Mouse (Mus musculus): Measurements from ENCODE around the gene Cars2.
"Not testable (repeated sequence)": the region's sequence is repeated elsewhere in the genome, so short reads cannot be mapped to it uniquely, and the experiment has no call there.

Gene Cars2

DNA sequence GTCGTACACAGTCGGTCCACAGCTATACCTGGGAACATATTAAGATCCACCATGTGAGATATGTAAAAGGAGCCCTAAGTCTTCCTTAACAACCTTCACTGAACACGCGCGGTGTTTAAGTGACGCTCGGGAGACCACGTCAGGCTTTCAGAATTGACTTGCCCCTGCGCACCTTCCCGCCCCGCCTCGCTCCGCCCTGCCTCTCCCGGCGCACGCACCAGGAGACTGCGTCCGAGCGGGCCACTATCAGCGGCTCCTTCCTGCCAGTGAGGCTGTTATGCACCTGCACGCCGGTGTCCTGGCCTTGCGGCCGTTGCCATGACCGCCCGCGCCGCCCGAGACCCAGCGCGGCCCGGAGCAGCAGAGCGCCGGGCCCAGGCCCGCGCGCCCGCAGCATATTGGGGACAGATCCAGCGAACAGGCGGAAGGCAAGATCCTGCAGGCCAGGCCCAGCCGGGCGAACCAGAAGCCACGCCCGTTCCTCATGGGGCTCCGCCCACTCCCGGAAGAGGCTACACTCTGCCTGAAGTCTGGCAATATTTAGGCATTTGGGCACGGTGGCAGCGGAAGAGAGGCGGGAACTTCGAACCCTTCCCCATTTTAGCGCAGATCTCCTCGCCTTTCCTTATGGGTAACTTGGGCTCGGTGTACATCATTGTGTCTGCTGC, at the start of gene Cars2:
Cars2 (minus strand) TSS at position 503 of the 668 bp plus-strand sequence.
- DNase-seq (ENCODE audit: low read depth, low spot score) = peak; percentile 63

- no peak for DNase-seq (ENCODE audit: low read depth, low spot score)
These were observed 42.8 kb upstream of the Cars2 start for GRCm38 (mm10) chr8:11593222-11593884.

DNA sequence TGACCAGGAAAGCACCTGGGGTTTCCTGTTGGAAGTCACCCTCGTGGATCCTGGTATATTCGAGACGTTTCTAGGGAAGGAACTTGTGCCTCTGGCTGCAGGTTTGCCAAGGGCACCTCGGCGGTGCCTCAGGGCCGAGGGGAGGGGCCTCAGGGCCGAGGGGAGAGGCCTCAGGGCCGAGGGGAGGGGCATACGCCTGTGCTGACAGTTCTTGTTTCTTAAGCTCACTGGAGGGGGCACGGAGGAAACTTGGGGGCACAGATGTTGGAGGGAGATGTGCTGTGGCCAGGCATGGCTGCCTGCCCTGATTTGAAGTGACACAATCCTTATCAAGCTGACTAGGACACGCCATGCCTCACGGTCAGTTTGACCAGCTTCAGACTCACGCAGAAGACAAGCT, 41.7 kb upstream of the Cars2 start:
- no peak for DNase-seq (ENCODE audit: low read depth, low spot score)

DNA sequence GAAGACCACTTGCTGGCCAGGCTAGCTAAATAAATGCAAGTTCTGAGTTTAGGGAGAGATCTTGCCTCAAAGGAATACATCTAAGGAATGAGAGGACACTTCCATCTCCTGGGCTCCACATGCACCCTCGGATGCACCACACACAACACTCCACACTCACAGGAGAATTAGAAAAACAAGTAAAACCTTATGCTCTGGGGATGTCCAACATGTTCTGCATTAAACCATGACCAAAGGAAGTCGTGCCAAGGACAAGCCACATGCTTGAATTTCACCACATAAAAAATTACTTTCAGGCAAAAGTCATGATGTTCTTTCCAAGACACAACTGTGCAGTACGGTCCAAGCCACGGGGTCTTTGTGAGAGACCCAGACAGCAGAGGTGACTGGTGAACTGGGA, 41.3 kb upstream of the Cars2 start:
- DNase-seq (ENCODE audit: low read depth, low spot score) = no peak

- DNase-seq (ENCODE audit: low read depth, low spot score) = no peak
These were observed 35.8 kb upstream of the Cars2 start for GRCm38 (mm10) chr8:11586374-11586745.

- no peak for DNase-seq (ENCODE audit: low read depth, low spot score)
These were observed 35.2 kb upstream of the Cars2 start for GRCm38 (mm10) chr8:11585513-11586373.

DNA sequence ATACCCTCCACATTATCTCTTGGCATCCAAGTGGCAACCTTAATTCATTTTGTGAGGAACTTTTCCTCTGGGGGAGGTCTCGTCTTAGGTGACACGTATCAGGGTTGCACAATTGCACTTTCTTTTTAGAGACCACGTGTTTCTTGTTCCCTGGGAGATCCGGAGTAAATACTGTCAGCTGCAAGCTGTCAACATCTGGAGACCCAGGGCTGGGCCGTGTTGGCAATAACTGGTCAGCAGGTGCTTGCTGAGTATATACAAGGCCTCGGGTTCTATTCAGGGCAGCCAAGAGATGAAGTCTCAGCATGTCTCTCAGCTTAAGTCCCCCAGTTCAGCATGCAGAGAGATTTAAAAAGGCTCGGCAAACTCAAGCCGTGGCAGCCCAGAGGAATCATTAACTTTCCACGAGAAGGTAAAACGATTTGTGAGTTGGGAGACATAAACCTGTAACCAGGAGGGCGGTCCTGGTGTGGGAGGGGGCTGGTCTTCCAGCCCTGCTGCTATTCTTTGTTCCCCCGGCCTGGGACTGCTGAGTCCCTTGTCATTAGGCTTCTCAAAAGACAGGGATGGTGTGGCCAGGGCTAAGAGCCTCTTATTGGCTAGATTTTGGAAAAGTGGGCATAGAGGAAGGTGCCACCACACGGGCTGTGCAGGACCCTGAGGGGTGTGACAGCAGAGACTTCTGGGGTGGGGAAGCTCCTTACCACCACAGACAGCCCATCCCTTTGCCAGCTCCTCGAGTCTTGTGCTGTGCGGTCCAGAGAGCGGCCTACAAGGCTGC, 25.2 kb upstream of the Cars2 start:
- DNase-seq (ENCODE audit: low read depth, low spot score) = no peak

- DNase-seq (ENCODE audit: low read depth, low spot score) = no peak
These were observed 24.5 kb upstream of the Cars2 start for GRCm38 (mm10) chr8:11574911-11575603.

DNA sequence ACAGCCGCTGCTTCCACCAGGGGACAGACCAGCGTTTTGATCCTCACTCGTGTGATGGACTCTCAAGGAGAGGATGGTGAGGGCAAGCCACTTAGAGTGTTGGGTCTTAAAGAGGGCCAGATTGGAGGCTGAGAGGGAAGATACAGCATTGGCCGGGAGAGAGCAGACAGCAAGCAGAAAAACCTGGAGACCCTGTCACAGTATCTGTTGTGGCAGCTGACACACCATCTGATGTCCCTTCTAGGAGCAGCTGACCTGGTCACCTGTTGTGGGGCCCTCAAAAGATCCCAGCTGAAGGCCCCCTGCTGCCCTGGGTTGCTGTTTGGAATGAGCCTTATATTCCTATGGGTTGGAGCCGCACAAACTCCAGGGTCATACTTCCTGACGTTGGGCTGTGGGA, 21.8 kb upstream of the Cars2 start:
- no peak for DNase-seq (ENCODE audit: low read depth, low spot score)

GRCm38 (mm10) chr8:11571950-11572349, 21.4 kb upstream of the Cars2 start:
- DNase-seq (ENCODE audit: low read depth, low spot score) = no peak

DNA sequence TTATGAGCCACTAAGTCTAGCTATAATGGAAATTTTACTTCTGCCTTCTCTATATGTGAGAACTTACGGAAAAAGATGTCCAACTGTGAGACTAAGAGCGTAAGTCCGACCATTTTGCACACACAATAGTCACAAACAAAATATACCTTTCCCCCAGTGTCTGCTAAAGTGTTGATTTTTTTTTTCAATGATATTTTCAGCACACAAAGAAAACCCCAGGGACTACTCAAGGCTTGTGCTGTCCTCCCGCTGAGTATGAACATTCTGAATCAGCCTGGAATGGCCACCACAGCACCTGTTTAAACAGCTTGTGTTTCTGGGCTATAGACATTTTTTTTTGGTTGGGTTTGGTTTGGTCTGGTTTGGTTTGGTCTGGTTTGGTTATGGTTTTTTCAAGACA, 20.2 kb upstream of the Cars2 start:
- DNase-seq (ENCODE audit: low read depth, low spot score) = no peak

DNA sequence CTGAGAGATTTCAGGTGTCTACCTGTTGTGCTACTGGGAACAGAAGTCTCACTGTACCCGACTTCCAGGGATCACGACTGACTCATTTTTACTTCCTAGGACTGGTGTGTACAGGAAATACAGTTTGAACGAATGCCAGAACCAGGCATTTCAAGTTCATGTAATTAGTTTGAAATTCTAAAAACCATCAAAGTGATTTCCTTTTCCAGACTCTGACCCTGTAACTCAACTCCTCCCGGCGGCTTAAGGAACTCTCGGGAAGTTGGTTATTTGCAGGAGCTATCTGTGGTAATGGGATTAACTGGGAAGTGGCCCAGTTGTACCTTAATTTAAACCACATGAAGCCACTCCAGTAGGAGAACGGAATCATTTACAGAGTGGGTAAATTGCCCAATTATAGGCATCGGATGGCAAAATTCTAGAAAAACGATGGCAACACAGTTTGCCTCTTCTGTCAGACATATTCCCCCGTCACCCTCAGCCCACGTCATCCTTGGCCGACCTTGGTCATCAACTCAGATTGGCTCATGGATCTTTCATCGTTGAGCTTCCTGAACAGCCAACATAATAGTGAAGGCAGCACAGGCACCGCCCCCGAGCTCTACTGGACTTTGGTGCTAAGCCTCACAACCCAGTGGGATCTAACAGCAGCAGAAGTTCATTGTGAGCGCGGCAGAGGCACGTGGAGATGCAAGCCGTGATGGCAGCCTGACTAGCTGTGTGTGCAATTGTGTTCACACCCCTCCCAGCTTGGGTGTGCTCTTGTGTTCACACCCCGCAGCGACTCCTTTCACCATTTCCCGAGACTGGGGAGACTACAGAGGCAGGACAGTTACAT, 18.9 kb upstream of the Cars2 start:
- no peak for DNase-seq (ENCODE audit: low read depth, low spot score)

DNA sequence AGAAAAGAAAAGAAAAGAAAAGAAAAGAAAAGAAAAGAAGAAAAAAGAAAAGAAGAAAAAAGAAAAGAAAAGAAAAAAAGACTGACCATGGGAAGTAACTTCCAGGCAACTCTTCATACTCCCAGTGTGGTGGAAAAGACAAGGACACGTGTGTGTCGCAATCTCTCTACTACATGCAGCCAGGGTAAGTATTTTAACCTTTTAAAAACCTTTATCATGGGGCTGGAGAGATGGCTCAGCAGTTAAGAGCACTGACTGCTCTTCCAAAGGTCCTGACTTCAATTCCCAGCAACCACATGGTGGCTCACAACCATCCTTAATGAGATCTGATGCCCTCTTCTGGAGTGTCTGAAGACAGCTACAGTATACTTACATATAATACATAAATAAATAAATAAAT, 17.6 kb upstream of the Cars2 start:
- not testable (repeated sequence) for DNase-seq (ENCODE audit: low read depth, low spot score)

GRCm38 (mm10) chr8:11564721-11565120, 14.1 kb upstream of the Cars2 start:
- no peak for DNase-seq (ENCODE audit: low read depth, low spot score)

- DNase-seq (ENCODE audit: low read depth, low spot score) = no peak
These were observed 13.7 kb upstream of the Cars2 start for GRCm38 (mm10) chr8:11564236-11564635.

- no peak for DNase-seq (ENCODE audit: low read depth, low spot score)
These were observed 9.6 kb upstream of the Cars2 start for GRCm38 (mm10) chr8:11560220-11560619.

- no peak for DNase-seq (ENCODE audit: low read depth, low spot score)
These were observed 8.9 kb upstream of the Cars2 start for GRCm38 (mm10) chr8:11559511-11559910.

DNA sequence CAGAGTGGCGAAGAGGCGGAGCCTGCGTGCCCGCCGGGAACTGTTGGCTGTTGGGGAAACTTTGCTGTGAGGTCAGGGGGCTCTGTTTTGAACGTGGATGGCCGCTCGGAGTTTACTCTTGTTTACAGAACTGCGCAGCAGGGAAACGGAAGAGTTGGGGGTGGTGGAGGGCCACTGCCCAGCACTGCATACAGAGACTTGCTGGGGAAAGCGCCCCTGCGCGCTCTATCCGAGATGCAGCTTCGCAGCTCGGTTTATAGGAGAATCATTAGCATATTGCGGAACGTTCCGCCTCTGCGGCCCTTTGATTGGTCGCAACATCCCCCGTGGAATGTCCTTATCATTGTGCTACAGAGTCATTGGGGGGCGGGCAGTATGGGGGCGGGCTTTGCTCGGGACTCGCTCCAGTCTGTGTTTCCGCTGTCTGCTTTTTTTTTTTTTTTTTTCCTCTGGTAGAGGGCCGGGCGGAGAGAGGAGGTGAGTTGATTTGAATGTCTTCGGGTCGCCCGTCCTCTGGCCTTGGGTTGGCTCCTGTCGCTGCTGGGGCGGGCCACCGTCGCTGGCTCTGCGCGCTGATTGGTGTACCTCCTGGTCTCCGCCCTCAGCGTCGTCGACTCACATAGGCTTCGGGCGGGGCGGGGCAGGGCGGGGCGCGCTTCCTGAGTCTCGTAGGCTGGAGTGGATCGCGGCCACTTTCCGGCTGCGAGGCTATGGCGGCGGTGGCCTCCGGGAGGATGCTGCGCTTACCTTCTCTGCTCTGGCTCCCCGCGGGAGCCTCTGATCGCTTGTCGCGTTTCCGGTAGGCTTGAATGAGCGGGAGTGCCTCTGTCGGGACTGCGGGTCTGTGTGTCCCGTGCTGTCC, 7.4 kb upstream of the Cars2 start:
- peak; percentile 95 for DNase-seq (ENCODE audit: low read depth, low spot score)

DNA sequence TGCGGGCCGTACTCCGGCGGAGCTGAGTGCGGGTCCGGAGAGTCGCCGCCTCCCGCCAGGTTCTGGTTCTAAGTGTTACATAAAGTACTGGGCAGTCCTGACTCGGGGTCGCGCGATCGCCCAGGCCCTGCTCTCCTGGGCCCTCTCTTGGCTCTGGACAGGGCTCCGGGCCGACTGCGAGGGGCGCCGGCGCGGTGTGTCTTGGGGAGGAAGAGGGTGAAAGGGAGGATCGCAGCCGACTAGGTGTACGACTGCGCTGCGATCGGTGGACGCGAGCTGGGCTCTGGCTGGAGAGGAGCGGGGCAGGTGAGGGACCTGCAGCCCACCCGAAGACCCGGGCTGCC, 6.8 kb upstream of the Cars2 start:
- peak; percentile 8 for DNase-seq (ENCODE audit: low read depth, low spot score)
